Mouse (Mus musculus): ENCODE results near the gene Bmp2k. TPM values are rescaled to one million over a fixed set of nuclear protein-coding genes. Genes with fewer than 3 reads are reported as not detected.
A peak's percentile ranks its signal among the peaks of the same experiment; 100 is the strongest.
"Not testable (repeated sequence)": the region's sequence is repeated elsewhere in the genome, so short reads cannot be mapped to it uniquely, and the experiment has no call there.

Gene Bmp2k
- polyA plus RNA-seq, 1 experiment from 2014 or later: 10.1 TPM

DNA sequence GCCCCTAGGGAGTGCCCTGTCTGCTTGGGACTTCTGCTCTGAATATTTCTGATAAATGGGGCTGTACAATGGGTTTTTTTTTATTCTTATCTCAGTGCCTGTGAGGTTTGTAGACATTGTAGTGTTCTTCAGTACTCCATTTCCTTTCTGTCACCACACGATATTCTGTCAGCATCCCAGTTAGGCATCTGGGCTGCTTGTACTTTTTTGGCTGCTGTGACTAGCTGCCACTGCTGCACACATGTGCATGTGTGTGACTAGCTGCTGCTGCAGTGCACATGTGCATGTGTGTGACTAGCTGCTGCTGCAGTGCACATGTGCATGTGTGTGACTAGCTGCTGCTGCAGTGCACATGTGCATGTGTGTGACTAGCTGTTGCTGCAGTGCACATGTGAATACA is 31.4 kb downstream of the Bmp2k start:
- H3K9me3 ChIP-seq (replicated peaks); H3K4me2 ChIP-seq; H3K9ac ChIP-seq; H3K4me1 ChIP-seq; ATAC-seq (replicated peaks; ENCODE audit: low FRiP score); H3K27ac ChIP-seq; H3K27me3 ChIP-seq; H3K4me3 ChIP-seq (replicated peaks): not testable (repeated sequence)
- WGBS: 76% methylated on average over 1 of the region's 1 CpGs
- 0 out of 2 replicates have a peak, but pooled peaks cover 11% of the 10 kb centered on the region for H3K36me3 ChIP-seq

DNA sequence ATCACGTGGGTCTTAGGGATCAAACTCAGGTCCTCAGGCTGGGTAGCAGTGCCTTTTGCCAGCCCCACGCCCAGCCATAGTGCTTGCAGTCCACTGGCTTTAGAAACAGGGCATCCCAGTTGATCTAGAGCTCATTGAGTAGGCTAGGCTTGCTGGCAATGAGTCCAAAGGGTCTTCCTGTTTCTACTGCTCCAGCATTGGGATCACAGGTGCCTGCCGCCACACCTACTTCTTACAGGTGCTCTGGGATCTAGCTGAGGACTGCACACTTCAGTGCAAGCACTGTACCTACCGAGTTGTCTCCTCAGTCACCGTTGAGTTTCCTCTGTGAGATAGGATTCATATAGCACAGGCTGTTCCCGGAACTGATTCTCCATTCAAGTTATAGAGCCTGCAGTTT is 34.3 kb downstream of the Bmp2k start:
- H3K36me3 ChIP-seq: peaks cover 13% of the 10 kb centered on the region; the same call in 1 of the 2 replicates
- H3K9ac ChIP-seq: no peak overlapping the region
- H3K27ac ChIP-seq: no peak overlapping the region
- H3K27me3 ChIP-seq: no peaks in the 10 kb centered on the region
- H3K4me3 ChIP-seq (replicated peaks): no peak overlapping the region
- 91% methylated on average over 6 of the region's 6 CpGs for WGBS
- ATAC-seq (replicated peaks; ENCODE audit: low FRiP score): no peak
- H3K4me1 ChIP-seq: no peaks in the 10 kb centered on the region
- no peaks in the 10 kb centered on the region for H3K9me3 ChIP-seq (replicated peaks)
- no peak overlapping the region for H3K4me2 ChIP-seq

DNA sequence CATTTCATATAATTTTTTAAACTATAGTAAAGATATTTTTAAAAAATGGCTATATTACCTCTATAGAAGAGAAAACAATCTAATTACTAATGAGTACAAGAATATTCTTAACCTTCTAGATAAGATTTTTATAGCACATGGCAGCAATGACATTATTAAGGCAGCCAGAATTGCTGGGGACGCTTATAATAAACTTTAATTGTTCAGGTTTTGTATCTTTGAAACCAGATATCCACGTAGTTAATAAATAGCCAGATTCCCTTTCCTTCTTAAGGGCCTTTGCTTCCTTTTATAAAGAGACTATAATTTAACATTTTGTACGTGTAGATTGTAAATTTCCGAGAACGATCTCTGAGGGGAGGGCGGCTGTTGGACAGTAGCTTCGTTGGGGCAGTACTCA is 47.8 kb downstream of the Bmp2k start:
- no peak for ATAC-seq (replicated peaks; ENCODE audit: low FRiP score)

GRCm38 (mm10) chr5:97046680-97047079 is 49.2 kb downstream of the Bmp2k start:
- H3K4me3 ChIP-seq (replicated peaks): no peak overlapping the region
- no peak overlapping the region for H3K4me2 ChIP-seq
- H3K27ac ChIP-seq: no peak overlapping the region
- H3K36me3 ChIP-seq: peaks cover 13% of the 10 kb centered on the region; the same call in 1 of the 2 replicates
- no peak overlapping the region for H3K9ac ChIP-seq
- no peaks in the 10 kb centered on the region for H3K27me3 ChIP-seq
- WGBS: 82% methylated on average over 10 of the region's 10 CpGs
- no peaks in the 10 kb centered on the region for H3K9me3 ChIP-seq (replicated peaks)
- no peak for ATAC-seq (replicated peaks; ENCODE audit: low FRiP score)
- H3K4me1 ChIP-seq: no peaks in the 10 kb centered on the region

More for the DNA sequence above, 47.8 kb downstream of the Bmp2k start:
- Histone ChIP-seq H3K4me2 (no peak overlapping the region), H3K36me3 (peaks cover 13% of the 10 kb centered on the region; the same call in 1 of the 2 replicates), H3K9ac (no peak overlapping the region), H3K4me3 (replicated peaks) (no peak overlapping the region), H3K9me3 (replicated peaks) (no peaks in the 10 kb centered on the region), H3K27me3 (no peaks in the 10 kb centered on the region), H3K27ac (no peak overlapping the region), H3K4me1 (no peaks in the 10 kb centered on the region)
- WGBS: 54% methylated on average over 7 of the region's 7 CpGs

- Histone ChIP-seq H3K27ac (no peak overlapping the region), H3K36me3 (peaks cover 22% of the 10 kb centered on the region), H3K27me3 (no peaks in the 10 kb centered on the region), H3K4me1 (no peaks in the 10 kb centered on the region), H3K9me3 (replicated peaks) (no peaks in the 10 kb centered on the region), H3K9ac (no peak overlapping the region), H3K4me3 (replicated peaks) (no peak overlapping the region), H3K4me2 (no peak overlapping the region)
- ATAC-seq (replicated peaks; ENCODE audit: low FRiP score): no peak
- 95% methylated on average over 5 of the region's 5 CpGs for WGBS
These were observed 51.4 kb downstream of the Bmp2k start for GRCm38 (mm10) chr5:97048905-97049304.

DNA sequence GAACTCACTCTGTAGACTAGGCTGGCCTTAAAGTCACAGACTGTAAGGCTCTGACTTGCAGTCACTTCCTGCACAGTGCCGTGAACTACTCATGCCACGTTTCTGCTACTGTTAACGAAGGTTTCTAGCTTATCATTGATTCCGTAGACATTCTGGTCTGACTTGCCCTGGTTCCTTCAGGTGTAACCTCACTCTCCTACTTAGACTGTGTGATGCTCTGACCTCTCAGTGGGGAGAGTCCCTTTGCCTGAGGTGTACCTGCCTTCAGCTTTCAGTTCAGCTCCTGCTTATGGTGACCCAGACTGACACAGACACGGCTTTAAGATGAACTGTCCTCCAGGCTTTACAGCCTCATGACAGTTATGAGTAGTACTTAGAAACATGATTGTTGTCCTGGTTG is 56.7 kb downstream of the Bmp2k start:
- H3K27me3 ChIP-seq: no peaks in the 10 kb centered on the region
- no peak overlapping the region for H3K4me3 ChIP-seq (replicated peaks)
- no peak for ATAC-seq (replicated peaks; ENCODE audit: low FRiP score)
- no peak overlapping the region for H3K9ac ChIP-seq
- no peaks in the 10 kb centered on the region for H3K9me3 ChIP-seq (replicated peaks)
- H3K27ac ChIP-seq: no peak overlapping the region
- H3K4me2 ChIP-seq: no peak overlapping the region
- 83% methylated on average over 5 of the region's 5 CpGs for WGBS
- peaks cover 33% of the 10 kb centered on the region for H3K36me3 ChIP-seq
- H3K4me1 ChIP-seq: 0 out of 2 replicates have a peak, but pooled peaks cover 4% of the 10 kb centered on the region

DNA sequence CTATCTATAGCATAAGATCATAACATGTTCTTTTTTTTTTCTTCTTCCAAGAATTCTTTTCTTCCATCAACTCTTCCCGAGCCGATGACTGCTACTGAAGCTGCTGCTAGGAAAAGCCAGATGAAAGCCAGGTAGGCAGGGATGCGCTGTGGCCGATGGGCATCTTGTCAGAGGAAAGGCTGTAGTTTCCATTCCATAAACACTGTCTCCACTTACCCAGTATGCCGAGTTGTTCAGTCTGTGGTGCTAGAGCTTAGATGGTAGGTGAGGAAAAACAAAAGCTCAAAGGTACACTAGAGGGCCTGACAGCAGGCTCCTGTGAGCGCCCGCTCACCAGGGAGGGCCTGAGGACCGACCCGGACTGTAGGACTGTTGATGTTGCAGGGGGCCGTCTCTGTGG is 57.3 kb downstream of the Bmp2k start:
- Histone ChIP-seq H3K4me1 (0 out of 2 replicates have a peak, but pooled peaks cover 4% of the 10 kb centered on the region), H3K27ac (no peak overlapping the region), H3K9me3 (replicated peaks) (no peaks in the 10 kb centered on the region), H3K9ac (no peak overlapping the region), H3K4me3 (replicated peaks) (no peak overlapping the region), H3K36me3 (peaks cover 31% of the 10 kb centered on the region), H3K4me2 (no peak overlapping the region), H3K27me3 (no peaks in the 10 kb centered on the region)
- ATAC-seq (replicated peaks; ENCODE audit: low FRiP score): no peak
- 78% methylated on average over 10 of the region's 10 CpGs for WGBS

GRCm38 (mm10) chr5:97055511-97056068 is 58.1 kb downstream of the Bmp2k start:
- H3K4me3 ChIP-seq (replicated peaks): no peak overlapping the region
- no peak for ATAC-seq (replicated peaks; ENCODE audit: low FRiP score)
- H3K27ac ChIP-seq: no peak overlapping the region
- no peaks in the 10 kb centered on the region for H3K9me3 ChIP-seq (replicated peaks)
- peaks cover 31% of the 10 kb centered on the region for H3K36me3 ChIP-seq
- H3K4me1 ChIP-seq: 0 out of 2 replicates have a peak, but pooled peaks cover 4% of the 10 kb centered on the region
- H3K9ac ChIP-seq: no peak overlapping the region
- WGBS: 2% methylated on average over 1 of the region's 1 CpGs
- no peaks in the 10 kb centered on the region for H3K27me3 ChIP-seq
- H3K4me2 ChIP-seq: no peak overlapping the region

- no peak overlapping the region for H3K9ac ChIP-seq
- H3K36me3 ChIP-seq: peaks cover 33% of the 10 kb centered on the region
- WGBS: 65% methylated on average over 3 of the region's 3 CpGs
- H3K4me1 ChIP-seq: 0 out of 2 replicates have a peak, but pooled peaks cover 4% of the 10 kb centered on the region
- ATAC-seq (replicated peaks; ENCODE audit: low FRiP score): no peak
- H3K27ac ChIP-seq: no peak overlapping the region
- no peaks in the 10 kb centered on the region for H3K27me3 ChIP-seq
- H3K9me3 ChIP-seq (replicated peaks): no peaks in the 10 kb centered on the region
- H3K4me3 ChIP-seq (replicated peaks): no peak overlapping the region
- H3K4me2 ChIP-seq: no peak overlapping the region
These were observed 58.9 kb downstream of the Bmp2k start for GRCm38 (mm10) chr5:97056359-97056758.

- WGBS: 40% methylated on average over 12 of the region's 12 CpGs
These were observed 59.4 kb downstream of the Bmp2k start for GRCm38 (mm10) chr5:97056791-97057450.

GRCm38 (mm10) chr5:97060864-97061263 is 63.4 kb downstream of the Bmp2k start:
- peaks cover 51% of the 10 kb centered on the region for H3K36me3 ChIP-seq
- no peak overlapping the region for H3K4me3 ChIP-seq (replicated peaks)
- WGBS: 86% methylated on average over 3 of the region's 3 CpGs
- H3K9me3 ChIP-seq (replicated peaks): no peaks in the 10 kb centered on the region
- H3K9ac ChIP-seq: no peak overlapping the region
- no peak overlapping the region for H3K27ac ChIP-seq
- no peak overlapping the region for H3K4me2 ChIP-seq
- 0 out of 2 replicates have a peak, but pooled peaks cover 4% of the 10 kb centered on the region for H3K4me1 ChIP-seq
- ATAC-seq (replicated peaks; ENCODE audit: low FRiP score): no peak
- no peaks in the 10 kb centered on the region for H3K27me3 ChIP-seq

More at GRCm38 (mm10) chr5:97056791-97057450, 59.4 kb downstream of the Bmp2k start:
- Histone ChIP-seq H3K36me3 (peaks cover 33% of the 10 kb centered on the region), H3K9ac (no peak overlapping the region), H3K4me1 (0 out of 2 replicates have a peak, but pooled peaks cover 4% of the 10 kb centered on the region), H3K9me3 (replicated peaks) (no peaks in the 10 kb centered on the region), H3K27ac (no peak overlapping the region), H3K27me3 (no peaks in the 10 kb centered on the region), H3K4me2 (no peak overlapping the region), H3K4me3 (replicated peaks) (no peak overlapping the region)
- ATAC-seq (replicated peaks; ENCODE audit: low FRiP score): peak; percentile 83; the same call in 1 of the 2 replicates

GRCm38 (mm10) chr5:97062041-97062440 is 64.6 kb downstream of the Bmp2k start:
- Histone ChIP-seq H3K36me3 (peaks cover 56% of the 10 kb centered on the region), H3K4me1 (0 out of 2 replicates have a peak, but pooled peaks cover 3% of the 10 kb centered on the region), H3K4me3 (replicated peaks) (no peak overlapping the region), H3K27me3 (no peaks in the 10 kb centered on the region), H3K4me2 (no peak overlapping the region), H3K9ac (no peak overlapping the region), H3K9me3 (replicated peaks) (no peaks in the 10 kb centered on the region), H3K27ac (no peak overlapping the region)
- WGBS: 53% methylated on average over 1 of the region's 1 CpGs
- ATAC-seq (replicated peaks; ENCODE audit: low FRiP score): no peak
